Mouse (Mus musculus): ENCODE measurements at regions not wholly inside any gene's neighbourhood (a gene's known extent, or its start where the extent isn't known, plus 50 kb on each side); places are given as distances from the start of the nearest gene placed in this dataset.

GRCm38 (mm10) chr16:62325534-62326244 lies 460.9 kb downstream of the Nsun3 start:
- Histone ChIP-seq H3K36me3 (ENCODE audit: insufficient read depth, low read length) (no peaks in the 10 kb centered on the region), H3K4me1 (ENCODE audit: insufficient read depth, low read depth, low read length) (no peaks in the 10 kb centered on the region), H3K4me3 (ENCODE audit: low read depth, low read length) (no peak overlapping the region), H3K27ac (ENCODE audit: low read length) (no peak overlapping the region), H3K4me2 (replicated peaks; ENCODE audit: low read depth, low read length) (no peak overlapping the region), H3K9me3 (ENCODE audit: low read length) (no peaks in the 10 kb centered on the region), H3K27me3 (replicated peaks; ENCODE audit: insufficient read depth, low read length) (no peaks in the 10 kb centered on the region), H3K9ac (replicated peaks; ENCODE audit: low read depth) (no peak overlapping the region)
- WGBS, result 46% methylated on average over 3 of the region's 3 CpGs
- ATAC-seq (no peak), DNase-seq (ENCODE audit: low spot score) (no peak)
- TF ChIP-seq CTCF (IDR thresholded peaks at IDR 0.05) (no peak), EP300 (IDR thresholded peaks at IDR 0.05) (no peak)

- Histone ChIP-seq H3K9me3 (ENCODE audit: low read length) (no peaks in the 10 kb centered on the region), H3K4me2 (replicated peaks; ENCODE audit: low read depth, low read length) (no peak overlapping the region), H3K36me3 (ENCODE audit: insufficient read depth, low read length) (no peaks in the 10 kb centered on the region), H3K27me3 (replicated peaks; ENCODE audit: insufficient read depth, low read length) (no peaks in the 10 kb centered on the region), H3K27ac (ENCODE audit: low read length) (no peak overlapping the region), H3K4me3 (ENCODE audit: low read depth, low read length) (no peak overlapping the region), H3K4me1 (ENCODE audit: insufficient read depth, low read depth, low read length) (no peaks in the 10 kb centered on the region), H3K9ac (replicated peaks; ENCODE audit: low read depth) (no peak overlapping the region)
- TF ChIP-seq CTCF (IDR thresholded peaks at IDR 0.05), result no peak
- TF ChIP-seq EP300 (IDR thresholded peaks at IDR 0.05), result no peak
- ATAC-seq (no peak), DNase-seq (ENCODE audit: low spot score) (no peak)
- 83% methylated on average over 1 of the region's 1 CpGs for WGBS
Observed at GRCm38 (mm10) chr16:62322809-62323208, 463.8 kb downstream of the Nsun3 start.

GRCm38 (mm10) chr16:62288948-62289347 lies 497.7 kb downstream of the Nsun3 start:
- H3K27ac ChIP-seq (ENCODE audit: low read length), result no peak overlapping the region
- no peaks in the 10 kb centered on the region for H3K4me1 ChIP-seq (ENCODE audit: insufficient read depth, low read depth, low read length)
- H3K27me3 ChIP-seq (replicated peaks; ENCODE audit: insufficient read depth, low read length), result no peaks in the 10 kb centered on the region
- WGBS, result 64% methylated on average over 3 of the region's 3 CpGs
- ATAC-seq (no peak), DNase-seq (ENCODE audit: low spot score) (no peak)
- H3K4me2 ChIP-seq (replicated peaks; ENCODE audit: low read depth, low read length), result no peak overlapping the region
- no peak overlapping the region for H3K4me3 ChIP-seq (ENCODE audit: low read depth, low read length)
- H3K9ac ChIP-seq (replicated peaks; ENCODE audit: low read depth), result no peak overlapping the region
- no peak for TF ChIP-seq EP300 (IDR thresholded peaks at IDR 0.05)
- no peaks in the 10 kb centered on the region for H3K36me3 ChIP-seq (ENCODE audit: insufficient read depth, low read length)
- H3K9me3 ChIP-seq (ENCODE audit: low read length), result no peaks in the 10 kb centered on the region
